Mouse (Mus musculus): ENCODE data around the gene Cysltr2. TPM values are rescaled to one million over a fixed set of nuclear protein-coding genes. Genes with fewer than 3 reads are reported as not detected.

The Cysltr2 gene
- not detected for polyA plus RNA-seq (2014; fragmentation: Illumina TruSeq; extraction: RNeasy Lipid Tissue Mini Kit (QIAGEN cat#74804); ENCODE audit: low read depth, low replicate concordance)

DNA sequence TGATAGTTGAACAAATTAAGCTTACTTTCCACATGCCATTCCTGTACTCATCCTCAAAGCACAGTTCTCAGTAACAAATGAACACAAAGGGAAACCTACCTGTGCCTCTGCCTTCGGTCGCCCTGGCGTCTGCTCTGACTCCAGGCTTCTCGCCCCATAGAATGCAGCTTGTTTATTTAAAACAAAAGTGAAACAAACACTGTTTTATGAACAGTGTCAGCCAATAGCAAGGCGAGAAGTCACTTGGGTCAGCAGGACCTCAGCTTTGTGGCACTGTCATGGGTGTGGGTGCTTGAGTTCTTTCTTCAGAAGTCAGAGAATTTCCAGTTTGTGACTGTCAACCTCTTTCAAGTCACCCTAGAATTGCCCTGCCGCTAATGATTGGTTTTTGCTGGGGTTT, at the start of gene Cysltr2:
TSS of gene Cysltr2 (minus strand) at position 178 of the 400 bp plus-strand sequence.

Other genes starting within 250 kb of the Cysltr2 start
- 25.0 TPM for gene Rcbtb2, start 73.9 kb upstream of the Cysltr2 start, polyA plus RNA-seq (2014; fragmentation: Illumina TruSeq; extraction: RNeasy Lipid Tissue Mini Kit (QIAGEN cat#74804); ENCODE audit: low read depth, low replicate concordance)
- 4.5 TPM for gene Lpar6, start 188.8 kb upstream of the Cysltr2 start, polyA plus RNA-seq (2014; fragmentation: Illumina TruSeq; extraction: RNeasy Lipid Tissue Mini Kit (QIAGEN cat#74804); ENCODE audit: low read depth, low replicate concordance)

Data from heart, adult 10 weeks (tissue).